ENCODE assay signal across 14 mouse cellular contexts in genomic region chr4:137477611-137478010, GRCm38 (mm10). TPM values are rescaled to one million over a fixed set of nuclear protein-coding genes. Genes with fewer than 3 reads are reported as not detected.
A peak's percentile ranks its signal among the peaks of the same experiment; 100 is the strongest.
DNase-seq lines count a peak whose midpoint lies in the region; ATAC-seq and TF ChIP-seq lines count a peak whose summit lies in the region.
"Had no signal": no experiment of that assay in that cellular context is flagged by ENCODE, and none has a peak within 500 bp of the region (broad histone marks: within the 10 kb centered on the region; RNA-seq: fewer than 3 reads in every experiment).

No protein-coding gene starts in this region.

- no peak for DNase-seq in intestine, embryonic 14.5 days (ENCODE audit: low spot score)
- DNase-seq in ES-E14 (ENCODE audit: low read depth, low spot score), result no peak
- DNase-seq in limb, embryonic 10.5 days (ENCODE audit: low spot score), result no peak
- no peak for DNase-seq in adipocyte (ENCODE audit: low spot score)
- no peak for DNase-seq in cerebellum, adult 2 months
- DNase-seq: cerebellum, adult 8-10 months had no signal

- no peak overlapping the region for H3K4me3 ChIP-seq in intestine, embryonic 14.5 days (ENCODE audit: low read depth, low read length)
- H3K4me3 ChIP-seq in intestine, postnatal 0 days (ENCODE audit: low read depth, low read length), result no peak overlapping the region
- H3K4me3 ChIP-seq in E14TG2a.4 (replicated peaks; ENCODE audit: low read length) (peak overlapping the region; percentile 71), ES-E14 (ENCODE audit: insufficient read depth in 1 of 2, low read depth in 1 of 2, low read length in 2 of 2, poor library complexity in 1 of 2, severe bottlenecking in 1 of 2) (no peak overlapping the region)
- no peak overlapping the region for H3K4me3 ChIP-seq in limb, embryonic 10.5 days
- H3K4me3 ChIP-seq in cerebellum, adult 2 months (replicated peaks; ENCODE audit: insufficient read depth, low read depth, low read length), result no peak overlapping the region

- peak overlapping the region; percentile 67; the same call in 1 of the 2 replicates for H3K27ac ChIP-seq in intestine, embryonic 14.5 days (ENCODE audit: low read depth)
- H3K27ac ChIP-seq in intestine, postnatal 0 days (ENCODE audit: low read depth, low read length), result no peak overlapping the region
- peak overlapping the region; percentile 18; the same call in 1 of the 2 replicates for H3K27ac ChIP-seq in ES-E14 (ENCODE audit: insufficient read depth, low read depth, low read length, poor library complexity, severe bottlenecking)
- H3K27ac ChIP-seq in limb, embryonic 10.5 days, result peak overlapping the region; percentile 67
- no peak overlapping the region for H3K27ac ChIP-seq in cerebellum, adult 2 months (ENCODE audit: insufficient read depth, low read length)
- H3K27ac ChIP-seq: macrophage had no signal

- no peak for TF ChIP-seq POLR2A in cerebellum, adult 2 months (IDR thresholded peaks at IDR 0.05; ENCODE audit: borderline replicate concordance, insufficient read depth, low read length)

- no peaks in the 10 kb centered on the region for H3K27me3 ChIP-seq in intestine, embryonic 14.5 days (replicated peaks; ENCODE audit: control insufficient read depth, insufficient read depth, low read length)
- no peaks in the 10 kb centered on the region for H3K27me3 ChIP-seq in intestine, postnatal 0 days (replicated peaks; ENCODE audit: control insufficient read depth, insufficient read depth, low read length)
- no peaks in the 10 kb centered on the region for H3K27me3 ChIP-seq in E14TG2a.4 (ENCODE audit: insufficient read depth, low read length)
- no peaks in the 10 kb centered on the region for H3K27me3 ChIP-seq in limb, embryonic 10.5 days (ENCODE audit: low read depth, poor library complexity, severe bottlenecking)
- H3K27me3 ChIP-seq in cerebellum, adult 2 months (ENCODE audit: control insufficient read depth, insufficient read depth, low read length), result no peaks in the 10 kb centered on the region

- WGBS in intestine, embryonic 14.5 days, result 50% methylated on average over 6 of the region's 6 CpGs
- 56% methylated on average over 6 of the region's 6 CpGs for WGBS in intestine, postnatal 0 days
- WGBS in limb, embryonic 10.5 days, result 56% methylated on average over 6 of the region's 6 CpGs
- WGBS in cerebellum, adult 2 months, result 87% methylated on average over 6 of the region's 6 CpGs

- peaks cover 87% of the 10 kb centered on the region for H3K4me1 ChIP-seq in intestine, embryonic 14.5 days (replicated peaks; ENCODE audit: control insufficient read depth, insufficient read depth, low read length)
- peaks cover 34% of the 10 kb centered on the region for H3K4me1 ChIP-seq in intestine, postnatal 0 days (replicated peaks; ENCODE audit: control insufficient read depth, insufficient read depth, low read length)
- H3K4me1 ChIP-seq in E14TG2a.4 (replicated peaks; ENCODE audit: low read depth, low read length) (peaks cover 100% of the 10 kb centered on the region), ES-E14 (ENCODE audit: control insufficient read depth in 2 of 2, insufficient read depth in 2 of 2, low read length in 2 of 2, poor library complexity in 1 of 2) (peaks cover 29 to 81% of the 10 kb centered on the region in 2 experiments)
- H3K4me1 ChIP-seq in limb, embryonic 10.5 days, result peaks cover 90% of the 10 kb centered on the region
- no peaks in the 10 kb centered on the region for H3K4me1 ChIP-seq in cerebellum, adult 2 months (ENCODE audit: control insufficient read depth, insufficient read depth, low read length)

- TF ChIP-seq CTCF in intestine, postnatal 0 days (IDR thresholded peaks at IDR 0.05; ENCODE audit: low read depth), result no peak
- no peak for TF ChIP-seq CTCF in E14TG2a.4 (conservative IDR thresholded peaks at IDR 0.05; ENCODE audit: low read length)
- no peak for TF ChIP-seq CTCF in cerebellum, adult 2 months (IDR thresholded peaks at IDR 0.05; ENCODE audit: borderline replicate concordance, insufficient read depth, low read depth, low read length)

- H3K4me2 ChIP-seq in intestine, embryonic 14.5 days (ENCODE audit: low read length), result peak overlapping the region; percentile 50; the same call in 1 of the 2 replicates
- H3K4me2 ChIP-seq in intestine, postnatal 0 days (replicated peaks; ENCODE audit: low read depth), result no peak overlapping the region

- in situ Hi-C loops in ES-E14 (cut with MboI; ENCODE audit: low sequenced_read_pairs in 2 of 2, unreplicated experiment in 2 of 2), result no loop called here

- H3K36me3 ChIP-seq in intestine, embryonic 14.5 days (ENCODE audit: control insufficient read depth, insufficient read depth, low read length), result no peaks in the 10 kb centered on the region; the same call in 1 of the 2 replicates
- H3K36me3 ChIP-seq in intestine, postnatal 0 days (ENCODE audit: control insufficient read depth, insufficient read depth), result no peaks in the 10 kb centered on the region
- H3K36me3 ChIP-seq in E14TG2a.4 (ENCODE audit: insufficient read depth, low read length) (peaks cover 53% of the 10 kb centered on the region), ES-E14 (ENCODE audit: control insufficient read depth, insufficient read depth, low read length, poor library complexity, severe bottlenecking) (peaks cover 3% of the 10 kb centered on the region; the same call in 1 of the 2 replicates)
- H3K36me3 ChIP-seq in limb, embryonic 10.5 days, result 0 out of 2 replicates have a peak, but pooled peaks cover 4% of the 10 kb centered on the region

- 0 out of 2 replicates have a peak overlapping the region, but pooled peaks have one; percentile 27 for H3K9ac ChIP-seq in intestine, embryonic 14.5 days (ENCODE audit: low read length)
- no peak overlapping the region for H3K9ac ChIP-seq in intestine, postnatal 0 days (ENCODE audit: low read depth, low read length)
- no peak overlapping the region for H3K9ac ChIP-seq in ES-E14 (ENCODE audit: insufficient read depth, low read depth, low read length, poor library complexity, severe bottlenecking)

- no peak for ATAC-seq in intestine, embryonic 14.5 days (replicated peaks; ENCODE audit: low FRiP score, low TSS enrichment, low read depth)
- ATAC-seq in intestine, postnatal 0 days, result no peak
- ATAC-seq: inflammation-experienced regulatory T-cells, adult 6 months had no signal

- H3K9me3 ChIP-seq in intestine, embryonic 14.5 days (ENCODE audit: control insufficient read depth, low read length), result no peaks in the 10 kb centered on the region
- no peaks in the 10 kb centered on the region for H3K9me3 ChIP-seq in intestine, postnatal 0 days (ENCODE audit: control insufficient read depth)
- H3K9me3 ChIP-seq in E14TG2a.4 (ENCODE audit: low read length), result no peaks in the 10 kb centered on the region
- H3K9me3 ChIP-seq in ES-E14 (ENCODE audit: control insufficient read depth, insufficient read depth, low read depth, low read length), result no peaks in the 10 kb centered on the region
- H3K9me3 ChIP-seq in limb, embryonic 10.5 days (replicated peaks), result no peaks in the 10 kb centered on the region

TF ChIP-seq in ES-E14, 5 proteins besides CTCF, POLR2A, EP300 and RAD21:
- no peak for TF ChIP-seq MAFK (IDR thresholded peaks at IDR 0.05; ENCODE audit: insufficient read depth, low read depth, low read length)
- TF ChIP-seq HCFC1 (IDR thresholded peaks at IDR 0.05; ENCODE audit: borderline replicate concordance, insufficient read depth, low read length), result no peak
- no peak for TF ChIP-seq ZNF384 (IDR thresholded peaks at IDR 0.05; ENCODE audit: low read depth, low read length)
- TF ChIP-seq CHD2 (IDR thresholded peaks at IDR 0.05; ENCODE audit: low read depth, low read length), result no peak
- TF ChIP-seq ZC3H11A (IDR thresholded peaks at IDR 0.05; ENCODE audit: borderline replicate concordance, low read depth, low read length), result no peak

RNA-seq across cellular contexts. Expression of gene Hspg2, which starts 9.0 kb away (rescaled TPM):
- polyA plus RNA-seq in intestine, embryonic 14.5 days (2014; fragmentation: Nextera tagmentation; extraction: Ambion mirVana), result 44.4 and 49.8 TPM in 2 replicates
- 16.3 and 16.4 TPM in 2 replicates for polyA plus RNA-seq in intestine, postnatal 0 days (2015; fragmentation: Nextera tagmentation; extraction: Ambion mirVana)
- total RNA-seq in ES-E14 (2012; rRNA removed), result 226 and 278 TPM in 2 replicates
- 20.8 and 23.3 TPM in 2 replicates for polyA plus RNA-seq in limb, embryonic 10.5 days (2016; fragmentation: Nextera tagmentation; extraction: Ambion mirVana)
- polyA plus RNA-seq in cerebellum, adult 2 months (2012; rRNA removed), result 2.8 and 3.1 TPM in 2 replicates
- polyA plus RNA-seq: inflammation-experienced regulatory T-cells, adult 6 months had no signal

RNA-seq across cellular contexts. Expression of gene 1700013G24Rik, which starts 24.5 kb away (rescaled TPM):
- polyA plus RNA-seq in intestine, embryonic 14.5 days (2014; fragmentation: Nextera tagmentation; extraction: Ambion mirVana), result not detected in 2 replicates
- polyA plus RNA-seq in intestine, postnatal 0 days (2015; fragmentation: Nextera tagmentation; extraction: Ambion mirVana), result not detected in 2 replicates
- not detected in 2 replicates for total RNA-seq in ES-E14 (2012; rRNA removed)
- polyA plus RNA-seq in limb, embryonic 10.5 days (2016; fragmentation: Nextera tagmentation; extraction: Ambion mirVana), result not detected in 2 replicates
- not detected in 2 replicates for polyA plus RNA-seq in cerebellum, adult 2 months (2012; rRNA removed)
- total RNA-seq: adrenal gland, adult 18-20 months; gastrocnemius, postnatal 10 days; left cerebral cortex, adult 8-10 months had no signal
- polyA plus RNA-seq: inflammation-experienced regulatory T-cells, adult 6 months; macrophage; thymus, postnatal 0 days had no signal

RNA-seq across cellular contexts. Expression of gene Cela3b, which starts 47.3 kb away (rescaled TPM):
- 3.8 TPM in 1 of 2 replicates, not detected in the other for polyA plus RNA-seq in intestine, embryonic 14.5 days (2014; fragmentation: Nextera tagmentation; extraction: Ambion mirVana)
- 9.1 and 13.6 TPM in 2 replicates for polyA plus RNA-seq in intestine, postnatal 0 days (2015; fragmentation: Nextera tagmentation; extraction: Ambion mirVana)
- not detected in 2 replicates for total RNA-seq in ES-E14 (2012; rRNA removed)
- polyA plus RNA-seq in limb, embryonic 10.5 days (2016; fragmentation: Nextera tagmentation; extraction: Ambion mirVana), result not detected in 2 replicates
- polyA plus RNA-seq in cerebellum, adult 2 months (2012; rRNA removed), result not detected in 2 replicates
- total RNA-seq: adrenal gland, adult 18-20 months; gastrocnemius, postnatal 10 days; left cerebral cortex, adult 8-10 months had no signal
- polyA plus RNA-seq: inflammation-experienced regulatory T-cells, adult 6 months; macrophage; thymus, postnatal 0 days had no signal

Comparison
In these comparisons a context has a peak if more than half of its experiments do, and no peak if none do; other contexts are left out.
1. H3K27ac ChIP-seq: peak in intestine, embryonic 14.5 days (single experiment), ES-E14 (single experiment) and limb, embryonic 10.5 days (single experiment); none in intestine, postnatal 0 days (single experiment) and cerebellum, adult 2 months (single experiment).